Mouse (Mus musculus) spleen, adult 2 months (tissue): ENCODE measurements at regions not wholly inside any gene's neighbourhood (a gene's known extent, or its start where the extent isn't known, plus 50 kb on each side); places are given as distances from the start of the nearest gene placed in this dataset.
A peak's percentile ranks its signal among the peaks of the same experiment; 100 is the strongest.
"Not testable (repeated sequence)": the region's sequence is repeated elsewhere in the genome, so short reads cannot be mapped to it uniquely, and the experiment has no call there.

ENCODE experiments used
- DNase-seq, 2 experiments: peaks; one replicate each; pipeline versions ENCODE4 v3.0.0 to v3.0.0-alpha.2; 2012 to 2021; ENCODE audit warnings: low spot score in 2 of 2, low read depth in 1 of 2
- H3K27ac ChIP-seq: fragments of 200-500 bp; 2 replicates; pipeline ENCODE4 v1.5.1; 2012; ENCODE audit warnings: low read length, inconsistent platforms; ENCODE audit not compliant: insufficient read depth
- H3K27me3 ChIP-seq: fragments of 200-500 bp; 2 replicates; pipeline ENCODE4 v1.6.1; 2012; ENCODE audit warnings: mild to moderate bottlenecking, moderate library complexity, low read length, inconsistent platforms; ENCODE audit not compliant: control insufficient read depth, insufficient read depth
- H3K36me3 ChIP-seq: fragments of 200-500 bp; 2 replicates; pipeline ENCODE4 v1.6.1; 2012; ENCODE audit warnings: mild to moderate bottlenecking, low read length, inconsistent platforms; ENCODE audit not compliant: control insufficient read depth, insufficient read depth
- H3K4me1 ChIP-seq: fragments of 200-500 bp; 2 replicates; pipeline ENCODE4 v1.6.1; 2011; ENCODE audit warnings: inconsistent platforms; ENCODE audit not compliant: control insufficient read depth, insufficient read depth, insufficient read length
- H3K4me3 ChIP-seq: fragments of 200-500 bp; 2 replicates; pipeline ENCODE4 v1.5.1; 2011; ENCODE audit warnings: mild to moderate bottlenecking, inconsistent platforms; ENCODE audit not compliant: insufficient read depth, insufficient read length; ENCODE audit errors: extremely low read depth
- WGBS: fragments of 180-500 bp; shearing (Covaris S2); methylation state at CpG from one replicate; pipeline ENCODE4 v1.1.7; 2018; 5-methylcytosine and 5-hydroxymethylcytosine counted together

GRCm38 (mm10) chr8:20285523-20285922 is 77.5 kb downstream of the Gm15319 start:
- not testable (repeated sequence) for DNase-seq, H3K27ac ChIP-seq, H3K27me3 ChIP-seq, H3K36me3 ChIP-seq, H3K4me1 ChIP-seq, H3K4me3 ChIP-seq
- 91% methylated on average over 2 of the region's 3 CpGs for WGBS

- H3K27ac ChIP-seq, H3K27me3 ChIP-seq, H3K36me3 ChIP-seq, H3K4me1 ChIP-seq, H3K4me3 ChIP-seq: not testable (repeated sequence)
- WGBS: 66% methylated on average over 6 of the region's 6 CpGs
- DNase-seq: peak in 1 of 2 experiments; percentile 9
Observed at GRCm38 (mm10) chr8:20284856-20285255, 78.2 kb downstream of the Gm15319 start.

DNA sequence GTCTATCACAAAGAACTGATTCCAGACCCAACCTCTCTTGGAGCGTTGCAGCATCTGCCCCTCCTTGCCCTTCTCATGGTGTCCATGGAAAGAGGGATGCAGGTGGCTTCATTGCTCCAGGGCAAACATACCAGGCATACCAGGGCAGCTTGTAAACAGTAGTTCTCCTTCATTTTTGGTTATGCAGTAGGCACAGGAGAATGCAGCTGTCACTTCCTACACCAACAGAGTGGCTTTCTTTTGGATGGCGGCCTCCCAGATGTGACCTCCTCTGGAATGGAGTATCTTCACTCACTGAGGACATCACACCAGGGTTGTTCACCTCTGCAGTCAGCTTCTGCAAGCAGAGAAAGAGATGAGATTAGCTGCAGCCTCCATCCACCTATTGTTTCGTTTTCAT is 79.9 kb downstream of the Gm15319 start:
- DNase-seq, H3K27me3 ChIP-seq, H3K4me1 ChIP-seq, H3K27ac ChIP-seq, H3K4me3 ChIP-seq, H3K36me3 ChIP-seq: not testable (repeated sequence)
- WGBS: no CpG with 5 or more reads among the region's 3 CpGs

- DNase-seq, H3K36me3 ChIP-seq, H3K27ac ChIP-seq, H3K4me3 ChIP-seq, H3K27me3 ChIP-seq, H3K4me1 ChIP-seq: not testable (repeated sequence)
- 91% methylated on average over 14 of the region's 14 CpGs for WGBS
Observed at GRCm38 (mm10) chr8:20281201-20281887, 81.7 kb downstream of the Gm15319 start.

- 100% methylated on average over 1 of the region's 1 CpGs for WGBS
- not testable (repeated sequence) for H3K27me3 ChIP-seq, H3K36me3 ChIP-seq, H3K4me1 ChIP-seq, DNase-seq, H3K27ac ChIP-seq, H3K4me3 ChIP-seq
Observed at GRCm38 (mm10) chr8:20277701-20278100, 85.3 kb downstream of the Gm15319 start.

DNA sequence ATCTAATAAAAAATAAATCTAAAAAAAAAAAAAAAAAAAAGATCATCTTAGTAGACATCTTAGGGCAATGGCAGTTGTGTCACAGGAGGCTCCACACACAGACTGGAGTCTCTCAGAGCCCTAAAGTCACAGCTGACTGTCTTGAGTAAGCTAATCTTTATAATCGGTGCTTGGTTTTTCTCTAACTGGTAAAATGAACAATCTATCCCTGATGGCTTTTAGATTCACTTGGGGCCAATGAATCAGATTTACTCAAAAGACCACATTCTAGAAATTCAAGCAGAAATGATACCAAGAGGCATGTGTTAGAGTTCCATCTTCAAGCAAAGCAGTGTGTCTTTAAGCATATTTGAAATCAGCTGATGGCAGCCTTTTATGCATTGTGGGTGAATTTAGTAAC is 86.3 kb downstream of the Gm15319 start:
- not testable (repeated sequence) for H3K4me3 ChIP-seq, H3K36me3 ChIP-seq, H3K4me1 ChIP-seq, DNase-seq, H3K27me3 ChIP-seq, H3K27ac ChIP-seq
- WGBS: 86% methylated on average over 1 of the region's 1 CpGs

DNA sequence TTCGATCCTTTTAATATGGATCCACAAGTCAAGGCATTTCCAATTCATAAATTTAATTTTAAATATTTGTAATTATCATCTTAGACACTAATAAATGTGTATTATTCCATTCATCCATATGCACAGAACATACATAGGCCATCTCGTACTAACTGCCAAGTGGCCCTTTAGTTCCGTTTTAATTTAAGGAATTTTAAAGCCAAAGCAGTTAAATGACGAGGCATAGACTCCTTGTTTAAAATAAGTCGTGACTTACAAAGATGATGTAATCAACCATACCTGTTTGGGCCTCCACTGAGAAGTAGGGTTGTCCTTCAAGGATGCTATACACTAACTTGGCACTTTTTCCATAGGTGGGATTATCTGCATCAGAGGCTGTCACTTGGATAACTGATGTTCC is 89.2 kb downstream of the Gm15319 start:
- 83% methylated on average over 4 of the region's 5 CpGs for WGBS
- H3K27me3 ChIP-seq, H3K36me3 ChIP-seq, DNase-seq, H3K4me3 ChIP-seq, H3K4me1 ChIP-seq, H3K27ac ChIP-seq: not testable (repeated sequence)

GRCm38 (mm10) chr8:20267520-20268127 is 95.4 kb downstream of the Gm15319 start:
- WGBS: 82% methylated on average over 14 of the region's 14 CpGs
- peak in 1 of 2 experiments; percentile 4 for DNase-seq
- not testable (repeated sequence) for H3K36me3 ChIP-seq, H3K4me3 ChIP-seq, H3K4me1 ChIP-seq, H3K27ac ChIP-seq, H3K27me3 ChIP-seq

GRCm38 (mm10) chr8:20266776-20267175 is 96.2 kb downstream of the Gm15319 start:
- 84% methylated on average over 3 of the region's 3 CpGs for WGBS
- H3K27ac ChIP-seq, H3K36me3 ChIP-seq, H3K4me3 ChIP-seq, H3K4me1 ChIP-seq, H3K27me3 ChIP-seq: not testable (repeated sequence)
- peak in 1 of 2 experiments; percentile 16 for DNase-seq

- not testable (repeated sequence) for H3K4me1 ChIP-seq, H3K27me3 ChIP-seq, H3K36me3 ChIP-seq, DNase-seq, H3K27ac ChIP-seq, H3K4me3 ChIP-seq
- WGBS: 71% methylated on average over 1 of the region's 1 CpGs
Observed at GRCm38 (mm10) chr8:20264612-20265011, 98.4 kb downstream of the Gm15319 start.

DNA sequence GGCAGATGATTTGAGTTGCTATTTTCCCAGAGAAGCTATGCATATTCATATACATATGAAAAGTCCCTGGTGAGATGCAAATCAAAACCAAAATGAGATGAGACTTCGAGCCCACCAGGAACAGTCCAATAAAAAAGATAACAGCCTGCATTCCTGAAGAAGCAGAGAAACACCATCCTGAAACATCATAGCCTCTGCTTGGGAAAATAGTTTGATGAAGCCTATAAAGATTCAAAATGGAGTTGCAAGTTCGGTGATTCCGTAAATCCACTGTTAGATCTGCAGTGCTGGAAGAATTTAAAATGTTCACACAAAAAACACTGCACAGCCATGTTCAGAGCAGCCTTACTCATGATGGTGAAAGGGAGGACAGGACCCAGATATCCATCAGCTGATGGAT is 98.9 kb downstream of the Gm15319 start:
- WGBS: 89% methylated on average over 3 of the region's 3 CpGs
- not testable (repeated sequence) for H3K4me1 ChIP-seq, H3K27me3 ChIP-seq, H3K36me3 ChIP-seq, H3K4me3 ChIP-seq, H3K27ac ChIP-seq
- DNase-seq: peak in 1 of 2 experiments; percentile 14
